ENCODE assay signal across 8 mouse cellular contexts in genomic region chr6:99904044-99904443, GRCm38 (mm10).
DNase-seq lines count a peak whose midpoint lies in the region; ATAC-seq and TF ChIP-seq lines count a peak whose summit lies in the region.
"Not testable (repeated sequence)": the region's sequence is repeated elsewhere in the genome, so short reads cannot be mapped to it uniquely, and the experiment has no call there.

No protein-coding gene starts in this region.

- DNase-seq in ES-CJ7 (ENCODE audit: low read depth, low spot score) = peak; percentile 37
- peak; percentile 77 for DNase-seq in cerebellum, adult 11 months
- peak; percentile 90 for DNase-seq in forebrain, postnatal 0 days
- DNase-seq in heart, postnatal 10 days = peak; percentile 80 to 86
- DNase-seq in layer of hippocampus, adult 11-12 months (ENCODE audit: low spot score) = peak; percentile 79
- peak; percentile 15 for DNase-seq in liver
- peak; percentile 84 for DNase-seq in testis, postnatal 10 days (ENCODE audit: low spot score)

- H3K4me3 ChIP-seq in forebrain, postnatal 0 days (ENCODE audit: low read depth, low read length); olfactory bulb, adult 2 months (ENCODE audit: insufficient read depth, low read depth, low read length): not testable (repeated sequence)

- TF ChIP-seq CTCF in forebrain, postnatal 0 days (IDR thresholded peaks at IDR 0.05; ENCODE audit: low read depth) = peak; percentile 83
- TF ChIP-seq CTCF in olfactory bulb, adult 2 months (IDR thresholded peaks at IDR 0.05; ENCODE audit: insufficient read depth, low read depth, low read length) = peak; percentile 20; the same call in 1 of the 2 replicates

- intact Hi-C loops in heart, postnatal 10 days (cut with DNase I) = loop anchor here (2.0 to 10.0 kb wide), 6 partner anchors 99 to 741 kb away; partner anchors contain the start of gene Rybp

- not testable (repeated sequence) for H3K27me3 ChIP-seq in forebrain, postnatal 0 days (ENCODE audit: insufficient read depth, low read length)

- H3K9ac ChIP-seq in forebrain, postnatal 0 days = not testable (repeated sequence)

- not testable (repeated sequence) for H3K27ac ChIP-seq in forebrain, postnatal 0 days (ENCODE audit: low read depth, low read length); olfactory bulb, adult 2 months (ENCODE audit: insufficient read depth, low read depth, low read length)

- H3K4me2 ChIP-seq in forebrain, postnatal 0 days (ENCODE audit: low read depth) = not testable (repeated sequence)

- not testable (repeated sequence) for H3K4me1 ChIP-seq in forebrain, postnatal 0 days (ENCODE audit: insufficient read depth); olfactory bulb, adult 2 months (ENCODE audit: control insufficient read depth, insufficient read depth, low read length)

- TF ChIP-seq POLR2A in olfactory bulb, adult 2 months (IDR thresholded peaks at IDR 0.05; ENCODE audit: insufficient read depth, low read depth, low read length) = not testable (repeated sequence)

- not testable (repeated sequence) for ATAC-seq in forebrain, postnatal 0 days

- H3K9me3 ChIP-seq in forebrain, postnatal 0 days (ENCODE audit: low read length) = not testable (repeated sequence)

- H3K36me3 ChIP-seq in forebrain, postnatal 0 days (ENCODE audit: insufficient read depth) = not testable (repeated sequence)

Comparison
In these comparisons a context has a peak if more than half of its experiments do, and no peak if none do; other contexts are left out.
1. DNase-seq: peak in every context shown above with its lines; median percentile 90 in forebrain, postnatal 0 days; 84 in testis, postnatal 10 days; 83 in heart, postnatal 10 days; 79 in layer of hippocampus, adult 11-12 months; 77 in cerebellum, adult 11 months; 37 in ES-CJ7; 15 in liver.